Mouse (Mus musculus) thymus, adult 2 months (tissue): ENCODE measurements around the gene Rps9. TPM values are rescaled to one million over a fixed set of nuclear protein-coding genes. Genes with fewer than 3 reads are reported as not detected.
"Not testable (repeated sequence)": the region's sequence is repeated elsewhere in the genome, so short reads cannot be mapped to it uniquely, and the experiment has no call there.

Source experiments
- DNase-seq: peaks from one replicate; pipeline ENCODE4 v3.0.0; 2021
- H3K27ac ChIP-seq: fragments of 200-500 bp; 2 replicates; pipeline ENCODE4 v1.5.1; 2012; ENCODE audit warnings: low read length, control low read depth; ENCODE audit not compliant: control insufficient read depth, insufficient read depth
- H3K27me3 ChIP-seq: fragments of 200-500 bp; 2 replicates; pipeline ENCODE4 v1.6.1; 2012; ENCODE audit warnings: mild to moderate bottlenecking, low read length, moderate library complexity, mixed read lengths; ENCODE audit not compliant: control insufficient read depth, insufficient read depth
- H3K36me3 ChIP-seq: fragments of 200-500 bp; 2 replicates; pipeline ENCODE4 v1.6.1; 2012; ENCODE audit warnings: mild to moderate bottlenecking, low read length, moderate library complexity; ENCODE audit not compliant: control insufficient read depth, insufficient read depth
- H3K4me1 ChIP-seq: fragments of 200-500 bp; replicated peaks from 2 replicates; pipeline ENCODE4 v1.6.1; 2012; ENCODE audit warnings: low read length; ENCODE audit not compliant: control insufficient read depth, insufficient read depth
- H3K4me3 ChIP-seq: fragments of 200-500 bp; 2 replicates; pipeline ENCODE4 v1.5.1; 2012; ENCODE audit warnings: mild to moderate bottlenecking, low read length, control low read depth, moderate library complexity; ENCODE audit not compliant: control insufficient read depth, insufficient read depth
- CTCF ChIP-seq: fragments of 200-500 bp; IDR thresholded peaks from 2 replicates; pipeline ENCODE4 v1.5.1; 2012; ENCODE audit warnings: mild to moderate bottlenecking, control low read depth, low read length, moderate library complexity, borderline replicate concordance; ENCODE audit not compliant: control insufficient read depth, poor library complexity, insufficient read depth; ENCODE audit errors: extremely low read depth
- POLR2A ChIP-seq: fragments of 200-500 bp; IDR thresholded peaks from 2 replicates; pipeline ENCODE4 v1.6.1; 2012; ENCODE audit warnings: mild to moderate bottlenecking, low read length, control low read depth, moderate library complexity; ENCODE audit not compliant: control insufficient read depth, poor library complexity, insufficient read depth; ENCODE audit errors: extremely low read depth
- WGBS: fragments of 180-500 bp; shearing (Covaris S2); methylation state at CpG from one replicate; pipeline ENCODE4 v1.1.7; 2018; 5-methylcytosine and 5-hydroxymethylcytosine counted together
- polyA plus RNA-seq: library from polyadenylated mRNA; depleted of rRNA; stranded (reverse); fragments of >200 nt; gene quantifications from 2 replicates; pipeline ENCODE4 v1.2.3, GENCODE M21; 2012

Rps9 gene
- polyA plus RNA-seq, 1 experiment, result 2,860 TPM

- WGBS, result 63% methylated on average over 11 of the region's 11 CpGs
- H3K27ac ChIP-seq, result no peak overlapping the region
- no peak overlapping the region for H3K4me3 ChIP-seq
Observed at GRCm38 (mm10) chr7:3706343-3706934, 2.6 kb downstream of the Rps9 start.

GRCm38 (mm10) chr7:3707027-3707426, 3.2 kb downstream of the Rps9 start:
- no peak for TF ChIP-seq POLR2A
- TF ChIP-seq CTCF, result no peak
- peaks cover 31% of the 10 kb centered on the region for H3K36me3 ChIP-seq
- H3K4me1 ChIP-seq, result peaks cover 12% of the 10 kb centered on the region
- H3K27ac ChIP-seq, result no peak overlapping the region
- WGBS, result 41% methylated on average over 4 of the region's 4 CpGs
- H3K4me3 ChIP-seq, result no peak overlapping the region
- DNase-seq, result no peak
- no peaks in the 10 kb centered on the region for H3K27me3 ChIP-seq

More at GRCm38 (mm10) chr7:3706343-3706934, 2.6 kb downstream of the Rps9 start:
- TF ChIP-seq POLR2A (no peak), CTCF (no peak)
- no peak for DNase-seq
- H3K27me3 ChIP-seq, result no peaks in the 10 kb centered on the region
- peaks cover 12% of the 10 kb centered on the region for H3K4me1 ChIP-seq
- H3K36me3 ChIP-seq, result peaks cover 31% of the 10 kb centered on the region

- WGBS, result 81% methylated on average over 7 of the region's 7 CpGs
- Histone ChIP-seq H3K4me3 (no peak overlapping the region), H3K27me3 (no peaks in the 10 kb centered on the region), H3K36me3 (peaks cover 31% of the 10 kb centered on the region), H3K27ac (no peak overlapping the region), H3K4me1 (peaks cover 12% of the 10 kb centered on the region)
- no peak for DNase-seq
- TF ChIP-seq CTCF, result no peak
- no peak for TF ChIP-seq POLR2A
Observed at GRCm38 (mm10) chr7:3707568-3708413, 4.0 kb downstream of the Rps9 start.

GRCm38 (mm10) chr7:3708447-3708980, 4.7 kb downstream of the Rps9 start:
- not testable (repeated sequence) for H3K27ac ChIP-seq, H3K27me3 ChIP-seq, DNase-seq, H3K4me3 ChIP-seq
- Histone ChIP-seq H3K36me3 (peaks cover 31% of the 10 kb centered on the region), H3K4me1 (peaks cover 10% of the 10 kb centered on the region)
- WGBS, result 74% methylated on average over 5 of the region's 5 CpGs

GRCm38 (mm10) chr7:3709000-3709399, 5.2 kb downstream of the Rps9 start:
- no peak overlapping the region for H3K27ac ChIP-seq
- peaks cover 10% of the 10 kb centered on the region for H3K4me1 ChIP-seq
- no peak overlapping the region for H3K4me3 ChIP-seq
- H3K27me3 ChIP-seq, result no peaks in the 10 kb centered on the region
- 95% methylated on average over 1 of the region's 1 CpGs for WGBS
- DNase-seq, result no peak
- TF ChIP-seq POLR2A (no peak), CTCF (no peak)
- peaks cover 31% of the 10 kb centered on the region for H3K36me3 ChIP-seq

GRCm38 (mm10) chr7:3712264-3712942, 8.6 kb downstream of the Rps9 start:
- 80% methylated on average over 5 of the region's 5 CpGs for WGBS
- peaks cover 9% of the 10 kb centered on the region for H3K36me3 ChIP-seq
- H3K4me1 ChIP-seq, result no peaks in the 10 kb centered on the region
- no peak for TF ChIP-seq POLR2A
- DNase-seq, result no peak
- H3K27ac ChIP-seq, result no peak overlapping the region
- no peak overlapping the region for H3K4me3 ChIP-seq
- no peaks in the 10 kb centered on the region for H3K27me3 ChIP-seq
